Mouse (Mus musculus) hindbrain, embryonic 12.5 days (tissue): ENCODE data around the gene Ssh3. TPM values are rescaled to one million over a fixed set of nuclear protein-coding genes. Genes with fewer than 3 reads are reported as not detected.
A peak's percentile ranks its signal among the peaks of the same experiment; 100 is the strongest.

Experiments
- ATAC-seq: fragments of 200-750 bp; cut with Nextera tagmentation; 2 replicates; pipeline ENCODE4 v1.8.0; 2017; ENCODE audit warnings: moderate TSS enrichment; ENCODE audit not compliant: low FRiP score
- H3K27ac ChIP-seq: fragments of 300-500 bp; sonication (generic); 2 replicates; pipeline ENCODE4 v1.5.1; 2016; ENCODE audit warnings: mild to moderate bottlenecking
- H3K27me3 ChIP-seq: fragments of 300-500 bp; sonication (generic); 2 replicates; pipeline ENCODE4 v1.6.1; 2016; ENCODE audit warnings: mild to moderate bottlenecking
- H3K36me3 ChIP-seq: fragments of 300-500 bp; sonication (generic); 2 replicates; pipeline ENCODE4 v1.6.1; 2016; ENCODE audit warnings: mild to moderate bottlenecking
- H3K4me1 ChIP-seq: fragments of 300-500 bp; sonication (generic); 2 replicates; pipeline ENCODE4 v1.6.1; 2016
- H3K4me2 ChIP-seq: fragments of 300-500 bp; sonication (generic); replicated peaks from 2 replicates; pipeline ENCODE4 v1.6.1; 2016; ENCODE audit warnings: mild to moderate bottlenecking
- H3K4me3 ChIP-seq: fragments of 300-500 bp; sonication (generic); 2 replicates; pipeline ENCODE4 v1.5.1; 2016; ENCODE audit warnings: mild to moderate bottlenecking
- H3K9ac ChIP-seq: fragments of 300-500 bp; sonication (generic); 2 replicates; pipeline ENCODE4 v1.6.1; 2016; ENCODE audit warnings: mild to moderate bottlenecking, moderate library complexity
- H3K9me3 ChIP-seq: fragments of 300-500 bp; sonication (generic); replicated peaks from 2 replicates; pipeline ENCODE4 v1.6.1; 2016; ENCODE audit warnings: mild to moderate bottlenecking
- WGBS: fragments of 180-500 bp; shearing (Covaris S2); methylation state at CpG from one replicate; pipeline ENCODE4 v1.1.7; 2016; 5-methylcytosine and 5-hydroxymethylcytosine counted together
- polyA plus RNA-seq: library from polyadenylated mRNA; unstranded; fragments of >200 nt; fragmentation: Nextera tagmentation; extraction: Ambion mirVana; gene quantifications from 2 replicates; pipeline ENCODE4 v1.2.1, GENCODE M21; 2016

Gene Ssh3
- polyA plus RNA-seq, 1 experiment from 2014 or later: 10.4 TPM

- H3K36me3 ChIP-seq: no peaks in the 10 kb centered on the region
- WGBS: 79% methylated on average over 1 of the region's 1 CpGs
- H3K27ac ChIP-seq: no peak overlapping the region
- H3K27me3 ChIP-seq: peaks cover 68% of the 10 kb centered on the region
- no peaks in the 10 kb centered on the region for H3K9me3 ChIP-seq
- H3K4me3 ChIP-seq: no peak overlapping the region
- no peak overlapping the region for H3K9ac ChIP-seq
- H3K4me1 ChIP-seq: peaks cover 40% of the 10 kb centered on the region
- H3K4me2 ChIP-seq: no peak overlapping the region
- ATAC-seq: no peak
Observed at GRCm38 (mm10) chr19:4218784-4219183, 50.2 kb downstream of the Ssh3 start.

- Histone ChIP-seq H3K36me3 (no peaks in the 10 kb centered on the region), H3K27me3 (peaks cover 73% of the 10 kb centered on the region), H3K27ac (no peak overlapping the region), H3K9me3 (no peaks in the 10 kb centered on the region), H3K4me3 (no peak overlapping the region), H3K4me1 (peaks cover 45% of the 10 kb centered on the region), H3K4me2 (no peak overlapping the region), H3K9ac (no peak overlapping the region)
- no peak for ATAC-seq
- WGBS: 87% methylated on average over 10 of the region's 11 CpGs
Observed at GRCm38 (mm10) chr19:4218293-4218692, 50.7 kb downstream of the Ssh3 start.

- no peak for ATAC-seq
- Histone ChIP-seq H3K9me3 (no peaks in the 10 kb centered on the region), H3K4me3 (no peak overlapping the region), H3K27ac (no peak overlapping the region), H3K9ac (no peak overlapping the region), H3K4me2 (no peak overlapping the region), H3K27me3 (peaks cover 77% of the 10 kb centered on the region), H3K36me3 (no peaks in the 10 kb centered on the region), H3K4me1 (peaks cover 48% of the 10 kb centered on the region)
- WGBS: 51% methylated on average over 3 of the region's 3 CpGs
Observed at GRCm38 (mm10) chr19:4217855-4218254, 51.1 kb downstream of the Ssh3 start.

GRCm38 (mm10) chr19:4217140-4217539 is 51.8 kb downstream of the Ssh3 start:
- peaks cover 82% of the 10 kb centered on the region for H3K27me3 ChIP-seq
- no peak for ATAC-seq
- WGBS: 4% methylated on average over 5 of the region's 5 CpGs

GRCm38 (mm10) chr19:4216041-4216685 is 52.8 kb downstream of the Ssh3 start:
- 24% methylated on average over 14 of the region's 14 CpGs for WGBS
- H3K9me3 ChIP-seq: no peaks in the 10 kb centered on the region
- peaks cover 84% of the 10 kb centered on the region for H3K27me3 ChIP-seq
- no peak overlapping the region for H3K9ac ChIP-seq
- no peak overlapping the region for H3K4me3 ChIP-seq
- H3K36me3 ChIP-seq: no peaks in the 10 kb centered on the region
- no peak for ATAC-seq
- peaks cover 57% of the 10 kb centered on the region for H3K4me1 ChIP-seq
- H3K27ac ChIP-seq: no peak overlapping the region
- H3K4me2 ChIP-seq: peak overlapping the region; percentile 34

More at GRCm38 (mm10) chr19:4217140-4217539, 51.8 kb downstream of the Ssh3 start:
- Histone ChIP-seq H3K9me3 (no peaks in the 10 kb centered on the region), H3K9ac (no peak overlapping the region), H3K4me1 (peaks cover 55% of the 10 kb centered on the region), H3K4me3 (no peak overlapping the region), H3K4me2 (0 out of 2 replicates have a peak overlapping the region, but pooled peaks have one; percentile 0), H3K27ac (no peak overlapping the region), H3K36me3 (no peaks in the 10 kb centered on the region)

GRCm38 (mm10) chr19:4215451-4215840 is 53.5 kb downstream of the Ssh3 start:
- Histone ChIP-seq H3K4me2 (peak overlapping the region; percentile 96), H3K9me3 (no peaks in the 10 kb centered on the region), H3K27me3 (peaks cover 84% of the 10 kb centered on the region), H3K4me1 (peaks cover 50% of the 10 kb centered on the region), H3K27ac (no peak overlapping the region), H3K36me3 (no peaks in the 10 kb centered on the region), H3K4me3 (peak overlapping the region; percentile 63), H3K9ac (peak overlapping the region; percentile 78)
- WGBS: 3% methylated on average over 14 of the region's 21 CpGs
- no peak for ATAC-seq

GRCm38 (mm10) chr19:4214771-4215450 is 54.1 kb downstream of the Ssh3 start:
- peaks cover 79% of the 10 kb centered on the region for H3K27me3 ChIP-seq
- peak overlapping the region; percentile 78 for H3K9ac ChIP-seq
- peak overlapping the region; percentile 96 for H3K4me2 ChIP-seq
- 0 out of 2 replicates have a peak overlapping the region, but pooled peaks have one; percentile 40 for H3K27ac ChIP-seq
- H3K4me1 ChIP-seq: peaks cover 46% of the 10 kb centered on the region
- peak; percentile 24 for ATAC-seq
- H3K4me3 ChIP-seq: peak overlapping the region; percentile 63
- H3K36me3 ChIP-seq: no peaks in the 10 kb centered on the region
- H3K9me3 ChIP-seq: no peaks in the 10 kb centered on the region
- under 1% methylated on average over 55 of the region's 81 CpGs for WGBS

GRCm38 (mm10) chr19:4214071-4214770 is 54.8 kb downstream of the Ssh3 start, which contains the start of the genes Clcf1 and AC109138.7:
TSS of gene Clcf1 (plus strand) at chr19:4214238.
TSS of gene AC109138.7 (plus strand) at chr19:4214357.
- no peaks in the 10 kb centered on the region for H3K36me3 ChIP-seq
- under 1% methylated on average over 43 of the region's 49 CpGs for WGBS
- H3K9me3 ChIP-seq: no peaks in the 10 kb centered on the region
- peak within 1 kb of the TSS; percentile 78 for H3K9ac ChIP-seq
- H3K27me3 ChIP-seq: peaks cover 79% of the 10 kb centered on the region
- ATAC-seq: peak; percentile 42
- peak within 1 kb of the TSS; percentile 96 for H3K4me2 ChIP-seq
- peak within 1 kb of the TSS; percentile 63 for H3K4me3 ChIP-seq
- peaks cover 45% of the 10 kb centered on the region for H3K4me1 ChIP-seq
- peak within 1 kb of the TSS; percentile 40; the same call in 1 of the 2 replicates for H3K27ac ChIP-seq

GRCm38 (mm10) chr19:4213524-4213974 is 55.4 kb downstream of the Ssh3 start:
- 3% methylated on average over 9 of the region's 9 CpGs for WGBS
- Histone ChIP-seq H3K4me3 (peak overlapping the region; percentile 63; the same call in 1 of the 2 replicates), H3K27me3 (peaks cover 83% of the 10 kb centered on the region), H3K9ac (no peak overlapping the region), H3K4me2 (peak overlapping the region; percentile 96), H3K27ac (no peak overlapping the region), H3K36me3 (no peaks in the 10 kb centered on the region), H3K9me3 (no peaks in the 10 kb centered on the region), H3K4me1 (peaks cover 45% of the 10 kb centered on the region)
- ATAC-seq: no peak

- no peak overlapping the region for H3K27ac ChIP-seq
- no peak for ATAC-seq
- H3K4me1 ChIP-seq: peaks cover 42% of the 10 kb centered on the region
- no peak overlapping the region for H3K4me3 ChIP-seq
- no peaks in the 10 kb centered on the region for H3K9me3 ChIP-seq
- no peak overlapping the region for H3K4me2 ChIP-seq
- peaks cover 68% of the 10 kb centered on the region for H3K27me3 ChIP-seq
- peak overlapping the region; percentile 13; the same call in 1 of the 2 replicates for H3K9ac ChIP-seq
- 16% methylated on average over 4 of the region's 4 CpGs for WGBS
- no peaks in the 10 kb centered on the region for H3K36me3 ChIP-seq
Observed at GRCm38 (mm10) chr19:4211891-4212588, 56.9 kb downstream of the Ssh3 start.
